Mouse (Mus musculus): ENCODE measurements around the gene 4933415F23Rik.
"Not testable (repeated sequence)": the region's sequence is repeated elsewhere in the genome, so short reads cannot be mapped to it uniquely, and the experiment has no call there.

4933415F23Rik gene

GRCm38 (mm10) chr1:23102021-23102420 is at the start of gene 4933415F23Rik:
Gene 4933415F23Rik (minus strand): TSS chr1:23102253.
- no peak for DNase-seq

- no peak for DNase-seq
Measured at GRCm38 (mm10) chr1:23151722-23152121, 49.7 kb upstream of the 4933415F23Rik start.

GRCm38 (mm10) chr1:23146198-23146873 is 44.3 kb upstream of the 4933415F23Rik start:
- no peak for DNase-seq

GRCm38 (mm10) chr1:23141121-23141811 is 39.2 kb upstream of the 4933415F23Rik start:
- DNase-seq, result no peak

- DNase-seq, result not testable (repeated sequence)
Measured at GRCm38 (mm10) chr1:23140530-23140929, 38.5 kb upstream of the 4933415F23Rik start.

- no peak for DNase-seq
Measured at GRCm38 (mm10) chr1:23120901-23121300, 18.8 kb upstream of the 4933415F23Rik start.

GRCm38 (mm10) chr1:23119406-23119805 is 17.4 kb upstream of the 4933415F23Rik start:
- DNase-seq, result no peak

GRCm38 (mm10) chr1:23117423-23117822 is 15.4 kb upstream of the 4933415F23Rik start:
- no peak for DNase-seq

GRCm38 (mm10) chr1:23109191-23109590 is 7.1 kb upstream of the 4933415F23Rik start:
- DNase-seq, result no peak

- no peak for DNase-seq
Measured at GRCm38 (mm10) chr1:23102881-23103280, 828 bp upstream of the 4933415F23Rik start.

GRCm38 (mm10) chr1:23099791-23100190 is 2.3 kb downstream of the 4933415F23Rik start:
- DNase-seq, result no peak

GRCm38 (mm10) chr1:23098451-23098850 is 3.6 kb downstream of the 4933415F23Rik start:
- no peak for DNase-seq

GRCm38 (mm10) chr1:23097996-23098395 is 4.1 kb downstream of the 4933415F23Rik start:
- no peak for DNase-seq

GRCm38 (mm10) chr1:23067715-23068114 is 34.3 kb downstream of the 4933415F23Rik start:
- no peak for DNase-seq

GRCm38 (mm10) chr1:23064717-23065475 is 37.2 kb downstream of the 4933415F23Rik start:
- DNase-seq, result no peak

- DNase-seq, result no peak
Measured at GRCm38 (mm10) chr1:23063946-23064345, 38.1 kb downstream of the 4933415F23Rik start.

GRCm38 (mm10) chr1:23061614-23062373 is 40.3 kb downstream of the 4933415F23Rik start:
- DNase-seq, result no peak

- DNase-seq, result no peak
Measured at GRCm38 (mm10) chr1:23060056-23060455, 42.0 kb downstream of the 4933415F23Rik start.
